Mouse (Mus musculus) hindbrain, embryonic 15.5 days (tissue): ENCODE measurements around the gene Dcun1d4. TPM values are rescaled to one million over a fixed set of nuclear protein-coding genes. Genes with fewer than 3 reads are reported as not detected.
"Not testable (repeated sequence)": the region's sequence is repeated elsewhere in the genome, so short reads cannot be mapped to it uniquely, and the experiment has no call there.

ENCODE experiments used
- ATAC-seq: fragments of 200-750 bp; cut with Nextera tagmentation; 2 replicates; pipeline ENCODE4 v1.8.0; 2017; ENCODE audit warnings: low read depth, moderate number of reproducible peaks, moderate TSS enrichment; ENCODE audit not compliant: low FRiP score
- H3K27ac ChIP-seq: fragments of 300-500 bp; sonication (generic); replicated peaks from 2 replicates; pipeline ENCODE4 v1.5.1; 2015; ENCODE audit warnings: mild to moderate bottlenecking, inconsistent platforms
- H3K27me3 ChIP-seq: fragments of 300-500 bp; sonication (generic); 2 replicates; pipeline ENCODE4 v1.6.1; 2015; ENCODE audit warnings: control low read depth, inconsistent platforms
- H3K36me3 ChIP-seq: fragments of 300-500 bp; sonication (generic); 2 replicates; pipeline ENCODE4 v1.6.1; 2015; ENCODE audit warnings: control low read depth, inconsistent platforms
- H3K4me1 ChIP-seq: fragments of 300-500 bp; sonication (generic); replicated peaks from 2 replicates; pipeline ENCODE4 v1.6.1; 2015; ENCODE audit warnings: control low read depth, inconsistent platforms
- H3K4me2 ChIP-seq: fragments of 300-500 bp; sonication (generic); 2 replicates; pipeline ENCODE4 v1.6.1; 2015; ENCODE audit warnings: moderate library complexity, mild to moderate bottlenecking, inconsistent platforms
- H3K4me3 ChIP-seq: fragments of 300-500 bp; sonication (generic); 2 replicates; pipeline ENCODE4 v1.5.1; 2015; ENCODE audit warnings: mild to moderate bottlenecking, inconsistent platforms
- H3K9ac ChIP-seq: fragments of 300-500 bp; sonication (generic); 2 replicates; pipeline ENCODE4 v1.6.1; 2015; ENCODE audit warnings: inconsistent platforms
- H3K9me3 ChIP-seq: fragments of 300-500 bp; sonication (generic); 2 replicates; pipeline ENCODE4 v1.6.1; 2016; ENCODE audit warnings: control low read depth, inconsistent platforms
- WGBS: fragments of 180-500 bp; shearing (Covaris S2); methylation state at CpG from one replicate; pipeline ENCODE4 v1.1.7; 2015; 5-methylcytosine and 5-hydroxymethylcytosine counted together
- polyA plus RNA-seq: library from polyadenylated mRNA; unstranded; fragments of >200 nt; fragmentation: Nextera tagmentation; extraction: Ambion mirVana; gene quantifications from 2 replicates; pipeline ENCODE4 v1.2.1, GENCODE M21; 2015

Gene Dcun1d4
- polyA plus RNA-seq, 1 experiment from 2014 or later = 47.4 TPM

DNA sequence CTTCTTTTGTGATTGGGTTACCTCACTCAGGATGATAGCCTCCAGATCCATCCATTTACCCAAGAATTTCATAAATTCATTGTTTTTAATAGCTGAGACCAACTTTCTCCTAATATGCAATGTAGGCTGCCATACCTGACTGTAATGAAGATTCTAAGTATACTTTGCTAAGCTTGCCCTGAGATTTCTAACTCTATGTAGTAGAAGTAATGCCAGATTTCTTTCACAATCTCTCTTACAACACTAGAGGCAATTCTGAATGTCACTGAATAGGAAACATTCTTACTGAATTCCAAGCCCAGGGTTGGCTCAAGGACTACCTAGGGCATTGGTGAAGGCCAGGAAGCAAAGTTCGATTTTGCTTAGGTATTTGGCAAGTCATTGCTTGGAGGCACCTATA lies 1.6 kb downstream of the Dcun1d4 start:
- not testable (repeated sequence) for H3K4me3 ChIP-seq, ATAC-seq, H3K36me3 ChIP-seq, H3K4me2 ChIP-seq, H3K27ac ChIP-seq, H3K27me3 ChIP-seq, H3K9me3 ChIP-seq, H3K9ac ChIP-seq
- peaks cover 12% of the 10 kb centered on the region; the same call in 1 of the 2 replicates for H3K4me1 ChIP-seq
- 92% methylated on average over 1 of the region's 1 CpGs for WGBS

DNA sequence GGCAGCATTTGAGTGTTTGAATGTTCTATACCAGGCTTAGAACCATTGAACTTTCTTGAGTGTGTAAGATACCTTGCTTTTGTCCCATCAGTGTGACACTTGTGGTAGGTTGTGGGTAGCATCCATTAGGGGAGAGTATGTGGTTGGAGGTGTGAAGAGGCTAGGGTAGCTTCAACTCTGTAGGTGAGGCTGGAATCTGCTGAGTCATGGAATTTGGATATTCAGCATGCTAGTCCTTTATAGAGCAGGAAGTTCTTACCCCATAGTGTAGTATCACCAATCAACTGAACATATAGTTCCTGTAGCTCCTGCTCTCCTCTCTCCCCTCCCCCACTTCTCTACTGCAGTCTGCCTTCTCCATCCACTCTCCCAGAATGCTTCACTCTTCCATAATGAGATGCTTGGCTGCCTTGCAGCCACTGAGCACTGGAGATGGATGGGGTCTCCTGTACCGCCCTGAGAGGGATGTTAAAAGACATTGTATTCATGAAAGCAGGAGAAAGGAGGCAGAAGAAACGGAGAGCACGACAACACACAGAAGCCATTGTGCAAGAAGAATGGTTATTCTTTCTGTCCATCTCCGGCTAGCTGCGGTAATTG lies 3.3 kb downstream of the Dcun1d4 start:
- H3K4me2 ChIP-seq = peak overlapping the region; percentile 49
- no peak overlapping the region for H3K9ac ChIP-seq
- H3K27ac ChIP-seq = peak overlapping the region; percentile 81
- 23% methylated on average over 5 of the region's 5 CpGs for WGBS
- H3K4me1 ChIP-seq = peaks cover 12% of the 10 kb centered on the region; the same call in 1 of the 2 replicates
- H3K36me3 ChIP-seq = no peaks in the 10 kb centered on the region
- H3K27me3 ChIP-seq = no peaks in the 10 kb centered on the region
- H3K9me3 ChIP-seq = no peaks in the 10 kb centered on the region
- ATAC-seq = peak; percentile 77
- peak overlapping the region; percentile 28 for H3K4me3 ChIP-seq

DNA sequence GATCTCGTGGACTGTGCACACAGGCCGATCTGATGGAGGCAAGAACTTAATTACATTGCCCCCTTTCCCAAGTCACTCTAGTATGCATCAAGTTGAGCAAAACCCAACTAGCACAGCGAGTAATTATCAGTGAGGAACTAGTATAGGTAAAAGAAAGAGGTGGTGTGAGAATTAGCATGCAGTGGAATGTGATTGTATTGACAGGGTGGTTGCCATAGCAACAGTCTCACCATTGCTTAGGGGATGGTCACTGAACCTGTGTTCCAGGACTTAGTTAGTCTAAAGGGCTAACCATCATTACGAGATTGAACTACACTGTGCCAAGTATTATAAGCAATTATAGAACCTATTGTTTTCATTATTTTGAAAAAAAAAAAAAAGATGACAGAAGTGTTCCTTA lies 5.7 kb downstream of the Dcun1d4 start:
- no peak for ATAC-seq
- H3K4me2 ChIP-seq = peak overlapping the region; percentile 24; the same call in 1 of the 2 replicates
- H3K27ac ChIP-seq = no peak overlapping the region
- WGBS = 54% methylated on average over 4 of the region's 4 CpGs
- H3K4me1 ChIP-seq = peaks cover 15% of the 10 kb centered on the region
- H3K27me3 ChIP-seq = no peaks in the 10 kb centered on the region
- H3K4me3 ChIP-seq = no peak overlapping the region
- no peaks in the 10 kb centered on the region for H3K9me3 ChIP-seq
- no peaks in the 10 kb centered on the region for H3K36me3 ChIP-seq
- no peak overlapping the region for H3K9ac ChIP-seq

DNA sequence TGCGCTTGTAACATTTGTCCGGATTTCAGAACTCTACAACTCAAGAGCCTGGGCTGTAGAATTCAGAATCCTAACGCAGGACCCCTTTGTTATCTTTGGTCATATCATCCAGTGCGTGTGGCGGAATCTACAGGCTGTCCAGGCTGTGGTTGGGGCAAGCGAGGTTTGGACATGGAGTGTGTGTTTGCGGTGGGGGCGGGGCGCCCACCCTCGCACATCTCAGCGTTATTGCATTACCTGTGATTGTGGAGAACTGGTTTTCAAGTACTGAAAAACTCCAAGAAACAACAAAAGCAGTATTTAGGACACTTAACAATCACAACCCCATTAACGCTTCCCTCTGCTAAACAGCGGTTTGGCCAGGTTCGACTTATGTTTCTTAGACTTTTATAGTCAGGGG lies 9.1 kb downstream of the Dcun1d4 start:
- ATAC-seq = no peak
- H3K27me3 ChIP-seq = no peaks in the 10 kb centered on the region
- 4% methylated on average over 14 of the region's 14 CpGs for WGBS

DNA sequence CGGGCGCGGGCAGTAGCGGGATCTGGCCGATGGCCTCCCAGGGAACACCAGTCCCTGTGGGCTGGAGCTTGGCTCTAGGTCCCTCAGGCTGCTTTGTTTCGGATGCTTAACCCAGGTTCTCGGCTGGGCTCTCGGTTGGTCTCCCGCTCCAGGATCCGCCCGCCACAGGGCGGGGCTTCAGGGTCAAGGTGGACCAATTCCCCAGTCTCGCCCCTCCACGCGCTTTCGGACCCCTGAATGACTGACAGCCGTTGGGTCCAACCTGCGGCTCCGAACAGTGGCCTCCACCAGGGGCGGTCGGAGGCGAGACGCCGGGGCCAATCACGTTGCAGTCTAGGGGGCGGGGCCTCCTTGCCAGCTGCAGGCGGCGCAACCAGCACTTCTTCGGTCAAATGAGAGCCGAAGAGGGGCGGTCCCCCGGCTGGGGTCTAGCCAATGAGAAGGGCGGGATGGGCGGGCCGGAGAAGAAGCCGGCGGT lies 9.8 kb downstream of the Dcun1d4 start:
- Histone ChIP-seq H3K36me3 (no peaks in the 10 kb centered on the region), H3K27me3 (no peaks in the 10 kb centered on the region), H3K4me1 (peaks cover 27% of the 10 kb centered on the region), H3K9ac (peak overlapping the region; percentile 43), H3K4me3 (peak overlapping the region; percentile 85), H3K4me2 (peak overlapping the region; percentile 80), H3K9me3 (no peaks in the 10 kb centered on the region), H3K27ac (peak overlapping the region; percentile 97)
- WGBS = under 1% methylated on average over 37 of the region's 37 CpGs
- peak; percentile 97 for ATAC-seq

More for the DNA sequence above, 9.1 kb downstream of the Dcun1d4 start:
- peaks cover 23% of the 10 kb centered on the region for H3K4me1 ChIP-seq
- peak overlapping the region; percentile 43 for H3K9ac ChIP-seq
- H3K9me3 ChIP-seq = no peaks in the 10 kb centered on the region
- peak overlapping the region; percentile 83 for H3K27ac ChIP-seq
- H3K4me3 ChIP-seq = peak overlapping the region; percentile 85
- H3K4me2 ChIP-seq = peak overlapping the region; percentile 80
- H3K36me3 ChIP-seq = no peaks in the 10 kb centered on the region

DNA sequence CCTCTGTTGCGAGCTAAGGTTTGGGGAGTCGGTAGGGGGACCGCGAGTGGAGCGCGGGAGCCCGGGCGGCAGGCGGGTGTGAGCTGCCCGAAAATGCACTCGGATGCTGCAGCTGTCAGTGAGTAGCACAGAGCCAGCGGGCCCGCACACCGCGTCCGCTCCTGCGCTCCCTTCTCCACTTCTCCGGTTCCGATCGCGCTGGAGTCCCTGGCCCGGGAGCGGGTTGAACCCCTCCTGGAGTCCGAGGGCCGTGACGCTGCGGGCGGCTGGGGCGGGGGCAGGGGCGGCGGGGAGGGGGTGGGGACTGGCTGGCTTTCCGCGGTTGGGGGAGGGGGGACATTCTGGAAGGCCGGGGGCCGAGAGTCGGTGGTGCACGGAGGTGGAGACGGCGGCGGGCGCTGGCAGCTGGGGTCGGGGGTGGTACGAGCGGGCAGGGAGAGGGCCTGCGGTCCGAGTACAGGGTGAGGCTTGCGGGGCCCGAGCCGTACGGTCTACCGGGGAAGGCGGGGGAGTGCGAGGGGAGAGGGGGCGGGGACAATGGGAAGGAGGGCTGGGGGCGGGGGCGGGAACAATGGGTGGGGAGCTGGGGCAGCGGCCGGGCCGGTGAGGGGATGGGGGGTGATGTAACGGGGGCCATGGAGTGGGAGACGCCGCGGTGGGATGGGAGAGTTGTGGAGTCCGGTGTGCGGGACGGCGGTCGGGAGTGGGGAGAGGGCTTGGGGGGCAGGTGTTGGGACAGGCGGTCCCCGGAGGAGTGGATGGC lies 10.5 kb downstream of the Dcun1d4 start:
- Histone ChIP-seq H3K4me3 (peak overlapping the region; percentile 85), H3K27ac (peak overlapping the region; percentile 97), H3K4me2 (peak overlapping the region; percentile 80), H3K9me3 (no peaks in the 10 kb centered on the region), H3K4me1 (peaks cover 23% of the 10 kb centered on the region), H3K36me3 (no peaks in the 10 kb centered on the region), H3K9ac (peak overlapping the region; percentile 75), H3K27me3 (no peaks in the 10 kb centered on the region)
- peak; percentile 40 for ATAC-seq
- WGBS = 1% methylated on average over 63 of the region's 70 CpGs

DNA sequence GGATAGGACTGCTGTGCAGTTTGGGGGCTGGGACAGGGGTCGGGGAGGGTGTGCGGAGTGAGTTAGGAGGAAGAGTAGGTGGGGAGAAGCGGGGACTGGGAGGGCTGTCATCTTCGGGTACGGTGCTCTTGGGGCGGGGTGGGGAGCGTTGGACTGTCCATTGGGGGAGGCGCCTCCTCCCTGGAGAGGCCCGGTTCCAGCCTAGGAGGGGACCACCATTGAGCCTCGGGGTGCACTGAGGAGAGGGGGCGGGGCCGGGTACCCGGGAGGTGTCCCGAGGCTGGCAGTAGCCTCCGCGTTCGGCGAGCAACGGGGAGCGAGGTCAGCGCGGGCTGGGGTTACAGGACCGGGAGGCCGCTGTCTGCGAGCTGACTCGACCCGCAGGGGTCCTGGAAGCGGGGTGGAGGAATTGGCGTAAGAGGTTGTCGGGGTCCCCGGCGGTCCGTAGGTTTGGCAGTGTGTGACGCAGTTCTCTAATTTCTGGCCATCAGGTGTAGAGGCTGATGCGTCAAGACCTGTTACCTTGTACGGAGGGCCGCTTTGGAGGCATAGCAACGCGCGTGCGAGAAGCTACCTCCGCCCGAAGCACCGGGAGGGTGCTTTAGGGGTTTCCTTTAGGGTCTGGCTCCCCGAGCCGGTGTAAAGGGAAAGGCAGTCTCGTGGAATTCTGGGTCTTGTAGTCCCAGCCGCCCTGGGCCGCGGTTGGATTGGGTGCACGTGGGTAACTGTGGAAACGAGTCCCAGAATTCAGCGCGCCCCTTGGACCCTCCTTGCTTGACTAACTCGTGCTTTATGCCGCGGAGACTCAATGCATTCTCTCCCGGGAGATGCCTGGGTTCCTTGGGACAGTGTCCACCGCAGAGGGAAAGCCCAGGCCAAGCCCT lies 11.3 kb downstream of the Dcun1d4 start:
- no peaks in the 10 kb centered on the region for H3K9me3 ChIP-seq
- ATAC-seq = peak; percentile 73

DNA sequence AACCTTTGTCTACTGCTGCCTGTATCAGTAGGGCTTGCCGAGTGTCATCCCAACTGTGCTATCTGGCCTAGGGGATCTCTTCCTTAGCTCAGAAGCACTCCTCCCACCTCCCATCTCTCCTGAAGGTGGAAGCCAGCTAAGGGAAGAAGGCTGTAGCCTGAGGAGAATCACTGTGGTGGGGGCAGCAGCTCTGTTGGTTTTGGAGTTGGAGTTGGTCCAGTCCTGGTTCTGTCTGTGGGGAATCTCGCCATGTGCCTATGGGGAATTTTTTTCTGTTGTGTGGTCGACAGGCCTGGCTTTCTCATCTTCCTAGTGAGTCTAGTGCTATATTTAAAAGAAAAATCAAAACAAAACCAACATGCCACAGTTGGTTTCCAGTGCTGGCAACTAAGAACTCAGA lies 16.6 kb downstream of the Dcun1d4 start:
- no peak overlapping the region for H3K27ac ChIP-seq
- 78% methylated on average over 3 of the region's 3 CpGs for WGBS
- no peak for ATAC-seq
- no peak overlapping the region for H3K9ac ChIP-seq
- H3K4me2 ChIP-seq = no peak overlapping the region
- no peaks in the 10 kb centered on the region for H3K36me3 ChIP-seq
- no peaks in the 10 kb centered on the region for H3K9me3 ChIP-seq
- no peak overlapping the region for H3K4me3 ChIP-seq
- peaks cover 39% of the 10 kb centered on the region for H3K4me1 ChIP-seq
- H3K27me3 ChIP-seq = no peaks in the 10 kb centered on the region

More for the DNA sequence above, 11.3 kb downstream of the Dcun1d4 start:
- peaks cover 21% of the 10 kb centered on the region for H3K4me1 ChIP-seq
- WGBS = under 1% methylated on average over 56 of the region's 59 CpGs
- peak overlapping the region; percentile 80 for H3K4me2 ChIP-seq
- peak overlapping the region; percentile 97 for H3K27ac ChIP-seq
- H3K36me3 ChIP-seq = no peaks in the 10 kb centered on the region
- H3K4me3 ChIP-seq = peak overlapping the region; percentile 85
- H3K27me3 ChIP-seq = no peaks in the 10 kb centered on the region
- peak overlapping the region; percentile 75 for H3K9ac ChIP-seq

DNA sequence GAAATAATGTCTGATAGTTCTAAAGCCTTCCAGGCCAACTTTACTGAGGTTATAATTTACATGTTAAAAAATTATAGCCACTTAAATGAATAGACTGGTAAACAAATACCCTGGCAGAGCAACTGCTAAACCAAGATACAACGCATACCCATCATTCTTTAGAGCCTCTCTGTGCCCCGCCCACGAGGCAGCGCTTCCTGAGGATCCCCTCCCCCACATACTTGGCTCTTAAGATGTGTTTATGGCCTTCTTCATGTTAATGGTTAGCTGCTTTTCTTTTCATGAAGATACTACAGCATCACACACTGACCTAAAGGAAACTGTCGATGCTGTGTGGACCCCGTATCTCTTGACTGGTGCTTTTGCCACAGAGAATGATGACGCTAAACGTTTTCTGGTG lies 17.8 kb downstream of the Dcun1d4 start:
- no peak overlapping the region for H3K4me2 ChIP-seq
- H3K36me3 ChIP-seq = no peaks in the 10 kb centered on the region
- no peak overlapping the region for H3K9ac ChIP-seq
- no peak overlapping the region for H3K27ac ChIP-seq
- no peaks in the 10 kb centered on the region for H3K9me3 ChIP-seq
- no peak overlapping the region for H3K4me3 ChIP-seq
- peaks cover 30% of the 10 kb centered on the region; the same call in 1 of the 2 replicates for H3K4me1 ChIP-seq
- WGBS = 79% methylated on average over 8 of the region's 8 CpGs
- no peak for ATAC-seq
- no peaks in the 10 kb centered on the region for H3K27me3 ChIP-seq

DNA sequence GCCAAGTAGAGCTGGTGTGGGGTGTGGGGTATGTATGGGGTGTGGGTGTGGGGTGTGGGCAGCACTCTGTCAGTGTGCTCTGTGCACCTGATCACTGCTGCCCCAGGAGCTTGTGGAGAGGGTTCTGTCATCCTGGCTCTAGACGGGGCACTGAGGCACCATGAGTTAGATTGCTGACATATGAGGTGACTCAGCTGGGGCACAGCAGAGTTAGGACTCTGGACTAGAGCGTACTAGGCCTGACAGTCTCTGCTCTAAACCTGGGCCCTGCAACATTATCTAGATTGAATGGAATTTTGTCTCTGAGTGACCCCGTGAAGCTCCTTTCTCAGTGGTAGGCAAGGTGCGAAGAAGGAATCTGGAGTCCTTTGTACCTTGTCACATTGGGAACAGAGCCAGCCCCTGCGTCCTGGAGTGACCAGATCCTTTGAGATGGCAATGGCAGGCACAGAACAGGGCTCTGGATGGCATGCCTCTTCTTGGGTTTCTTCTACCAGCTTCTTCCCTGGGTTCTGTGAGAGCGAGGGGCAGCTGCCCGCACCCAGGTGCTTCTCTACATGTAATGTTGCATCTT lies 20.2 kb downstream of the Dcun1d4 start:
- Histone ChIP-seq H3K27me3 (no peaks in the 10 kb centered on the region), H3K4me1 (peaks cover 22% of the 10 kb centered on the region; the same call in 1 of the 2 replicates), H3K4me2 (no peak overlapping the region), H3K27ac (no peak overlapping the region), H3K4me3 (no peak overlapping the region), H3K9ac (no peak overlapping the region), H3K36me3 (no peaks in the 10 kb centered on the region), H3K9me3 (no peaks in the 10 kb centered on the region)
- 80% methylated on average over 7 of the region's 7 CpGs for WGBS
- no peak for ATAC-seq

DNA sequence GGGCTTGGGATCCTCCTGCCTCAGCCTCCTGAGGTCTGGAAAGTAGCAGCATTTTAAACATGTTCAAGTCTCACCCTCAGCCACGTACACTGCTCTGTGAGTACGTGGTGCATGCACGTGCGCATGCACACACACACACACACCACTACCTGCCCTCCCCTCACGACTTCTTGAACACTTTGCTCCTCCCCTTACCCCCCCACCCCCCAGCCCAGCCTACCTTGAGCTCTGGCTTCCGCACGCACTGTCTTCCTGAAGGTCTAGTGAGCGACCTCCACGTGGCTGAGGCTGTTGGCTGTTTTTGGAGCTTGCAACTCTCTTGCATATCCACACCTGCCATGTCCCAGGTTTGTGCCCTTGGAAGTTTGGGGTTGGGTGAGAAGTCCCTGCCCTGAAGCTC lies 21.6 kb downstream of the Dcun1d4 start:
- ATAC-seq = no peak
- no peak overlapping the region for H3K27ac ChIP-seq
- peaks cover 22% of the 10 kb centered on the region; the same call in 1 of the 2 replicates for H3K4me1 ChIP-seq
- no peak overlapping the region for H3K4me2 ChIP-seq
- H3K9me3 ChIP-seq = no peaks in the 10 kb centered on the region
- no peaks in the 10 kb centered on the region for H3K27me3 ChIP-seq
- no peaks in the 10 kb centered on the region for H3K36me3 ChIP-seq
- no peak overlapping the region for H3K4me3 ChIP-seq
- 91% methylated on average over 9 of the region's 9 CpGs for WGBS
- H3K9ac ChIP-seq = no peak overlapping the region
